Mouse (Mus musculus): ENCODE results near the gene Prkd2.

DNA sequence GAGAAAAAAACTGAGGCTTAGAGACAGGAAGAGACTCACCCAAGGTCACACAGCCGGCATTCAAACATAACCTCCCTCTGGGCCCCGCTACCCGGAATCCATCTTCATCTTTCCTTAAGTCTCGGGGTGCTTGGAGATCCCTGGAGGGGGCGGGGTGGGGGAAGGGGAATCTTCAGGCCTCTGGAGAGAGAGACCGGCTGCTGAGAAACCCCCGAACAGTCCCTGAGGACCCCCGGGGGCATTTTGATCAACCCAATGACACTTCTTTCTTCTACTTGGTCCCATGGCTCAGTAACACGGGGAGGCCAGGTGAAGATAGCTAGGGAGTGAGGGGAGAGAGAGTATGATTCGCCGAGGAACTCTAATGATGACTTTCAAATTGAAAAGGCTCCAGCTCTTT is 33.3 kb downstream of the Prkd2 start:
- TF ChIP-seq CTCF (IDR thresholded peaks at IDR 0.05; ENCODE audit: low read depth, low read length) = no peak
- no peak for TF ChIP-seq GATA1 (IDR thresholded peaks at IDR 0.05; ENCODE audit: borderline replicate concordance, low read length)
- TF ChIP-seq POLR2AphosphoS5 (IDR thresholded peaks at IDR 0.05; ENCODE audit: insufficient replicate concordance, low read depth, low read length) = no peak
- no peak for TF ChIP-seq TAL1 (conservative IDR thresholded peaks at IDR 0.05; ENCODE audit: low read depth, low read length)

Data from G1E (cell line).